Mouse (Mus musculus): ENCODE data around the gene Tkt. TPM values are rescaled to one million over a fixed set of nuclear protein-coding genes. Genes with fewer than 3 reads are reported as not detected.

Gene Tkt
- 165 to 193 TPM (median 174 TPM) in 4 replicates for total RNA-seq (2023)

GRCm38 (mm10) chr14:30548131-30548720 lies at the start of gene Tkt:
Tkt (plus strand) TSS chr14:30548359.

Other genes with a start within 250 kb of the Tkt start
- gene Dcp1a, start 68.8 kb upstream of the Tkt start, total RNA-seq (2023), result 53.9 to 59.9 TPM (median 58.5 TPM) in 4 replicates
- gene Cacna1d, start 56.9 kb upstream of the Tkt start, total RNA-seq (2023), result 5.6 to 6.5 TPM (median 5.9 TPM) in 4 replicates
- 452 to 487 TPM (median 473 TPM) in 4 replicates for gene Prkcd, start 77.9 kb downstream of the Tkt start, total RNA-seq (2023)
- gene Rft1, start 106.0 kb downstream of the Tkt start, total RNA-seq (2023), result 14.5 to 16.4 TPM (median 15.8 TPM) in 4 replicates
- 18.1 to 23.2 TPM (median 21.2 TPM) in 4 replicates for gene Sfmbt1, start 166.5 kb downstream of the Tkt start, total RNA-seq (2023)